Mouse (Mus musculus): ENCODE measurements around the gene Tsga8.

Tsga8 gene

GRCm38 (mm10) chrX:83487598-83487997, at the start of gene Tsga8:
TSS of gene Tsga8 (minus strand) at chrX:83487924.
- no peak for DNase-seq
